Mouse (Mus musculus) neutrophil, adult 5-6 weeks (primary cell): ENCODE measurements around the gene Tsku. TPM values are rescaled to one million over a fixed set of nuclear protein-coding genes. Genes with fewer than 3 reads are reported as not detected.

Experiments used
- ATAC-seq: fragments of 151-379, 151-347 bp; 2 replicates; pipeline ENCODE4 v1.8.0; 2017; ENCODE audit warnings: mild to moderate bottlenecking, moderate TSS enrichment; ENCODE audit not compliant: insufficient number of reproducible peaks, poor library complexity, low FRiP score, severe bottlenecking; ENCODE audit errors: extremely low read depth
- total RNA-seq: library from RNA; stranded (forward); fragments of 200-1000 nt; gene quantifications from 2 replicates; pipeline ENCODE4 v1.2.3, GENCODE M21; 2017

Tsku gene
- total RNA-seq: not detected in 2 replicates

GRCm38 (mm10) chr7:98361063-98361652, at the start of gene Tsku:
Tsku (minus strand) TSS chr7:98361328.
- no peak for ATAC-seq

DNA sequence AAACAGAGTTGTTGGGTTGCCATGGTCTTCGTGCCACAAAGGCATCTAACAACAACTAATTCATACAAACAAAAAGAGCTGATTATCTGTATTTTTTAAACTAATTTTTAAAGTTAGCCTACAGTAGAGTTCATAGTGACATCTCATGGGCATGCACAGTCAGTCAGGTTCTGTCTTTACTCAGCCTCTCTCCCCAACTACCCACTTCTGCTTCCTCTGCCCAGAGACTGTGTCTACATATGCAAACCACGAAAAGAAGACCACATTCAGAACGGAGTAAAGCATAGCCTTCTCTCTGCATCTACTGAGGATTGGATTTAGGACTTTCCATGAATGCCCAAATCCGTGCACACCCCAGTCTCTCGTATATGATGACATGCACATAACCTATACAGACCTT, 46.5 kb upstream of the Tsku start:
- ATAC-seq: no peak

DNA sequence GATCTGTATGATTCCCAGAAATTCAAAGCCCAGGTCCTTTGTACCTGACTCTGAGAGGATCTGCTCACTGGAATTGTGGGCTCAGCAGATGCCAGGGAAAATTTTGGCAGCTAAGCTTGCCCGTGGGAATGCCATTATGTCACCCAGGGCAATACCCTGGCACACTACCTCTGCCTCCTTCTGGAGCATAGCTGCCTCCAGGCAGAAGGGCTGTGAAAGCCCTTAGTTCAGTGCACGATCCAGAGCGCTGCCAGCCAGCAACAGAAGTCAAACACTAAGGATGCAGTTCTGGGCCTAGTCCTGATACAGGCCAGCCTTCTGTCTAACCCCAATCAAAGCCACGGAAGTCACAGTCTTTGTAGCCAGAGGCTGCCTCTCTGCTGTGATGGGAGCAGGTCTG, 42.9 kb upstream of the Tsku start:
- no peak for ATAC-seq

DNA sequence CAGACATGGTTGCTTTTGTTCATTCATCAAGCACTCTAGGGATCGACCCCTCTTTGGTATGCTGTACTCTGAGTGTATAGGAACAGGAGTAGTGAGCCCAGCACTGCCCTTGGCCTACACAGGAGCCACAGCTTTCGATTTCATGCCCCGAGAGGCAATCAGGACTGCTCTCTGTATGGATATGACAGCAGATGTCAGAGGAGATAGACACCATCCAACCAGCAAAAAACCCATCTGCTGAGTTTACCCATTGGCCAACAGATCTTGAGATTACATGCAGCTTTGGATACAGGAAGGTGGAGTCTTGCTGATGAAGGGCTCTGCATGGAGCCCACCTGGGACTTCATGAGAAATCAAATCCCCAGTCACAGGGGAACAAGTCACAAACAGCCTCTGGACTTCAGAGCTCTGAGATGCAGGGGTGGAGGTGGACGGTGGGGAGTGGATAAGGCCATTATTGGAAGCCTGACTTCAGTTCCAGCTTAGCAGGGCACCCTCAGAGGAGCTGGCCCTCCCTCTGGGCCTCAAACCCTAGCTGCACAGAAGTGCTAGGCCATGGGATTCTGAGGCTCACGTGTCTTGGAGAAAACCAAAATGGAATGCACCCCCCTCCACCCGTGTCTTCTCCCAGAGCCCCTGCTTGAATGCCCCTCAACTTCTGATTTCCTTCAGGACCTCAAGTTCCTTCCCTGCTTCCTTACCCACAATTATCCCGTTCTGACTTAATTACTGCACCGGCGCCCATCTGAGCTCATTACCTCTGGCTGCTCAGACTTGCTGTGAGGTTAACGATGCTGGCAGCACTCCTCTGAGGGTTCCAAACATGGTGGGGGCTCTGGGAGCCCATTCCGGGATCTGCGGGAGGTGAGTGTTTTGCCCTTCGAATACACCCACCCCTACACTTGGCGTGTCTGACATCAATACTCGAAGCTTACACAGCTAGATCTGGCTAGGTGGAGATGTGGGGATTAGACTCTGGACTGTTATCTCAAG, 41.8 kb upstream of the Tsku start:
- ATAC-seq: no peak

DNA sequence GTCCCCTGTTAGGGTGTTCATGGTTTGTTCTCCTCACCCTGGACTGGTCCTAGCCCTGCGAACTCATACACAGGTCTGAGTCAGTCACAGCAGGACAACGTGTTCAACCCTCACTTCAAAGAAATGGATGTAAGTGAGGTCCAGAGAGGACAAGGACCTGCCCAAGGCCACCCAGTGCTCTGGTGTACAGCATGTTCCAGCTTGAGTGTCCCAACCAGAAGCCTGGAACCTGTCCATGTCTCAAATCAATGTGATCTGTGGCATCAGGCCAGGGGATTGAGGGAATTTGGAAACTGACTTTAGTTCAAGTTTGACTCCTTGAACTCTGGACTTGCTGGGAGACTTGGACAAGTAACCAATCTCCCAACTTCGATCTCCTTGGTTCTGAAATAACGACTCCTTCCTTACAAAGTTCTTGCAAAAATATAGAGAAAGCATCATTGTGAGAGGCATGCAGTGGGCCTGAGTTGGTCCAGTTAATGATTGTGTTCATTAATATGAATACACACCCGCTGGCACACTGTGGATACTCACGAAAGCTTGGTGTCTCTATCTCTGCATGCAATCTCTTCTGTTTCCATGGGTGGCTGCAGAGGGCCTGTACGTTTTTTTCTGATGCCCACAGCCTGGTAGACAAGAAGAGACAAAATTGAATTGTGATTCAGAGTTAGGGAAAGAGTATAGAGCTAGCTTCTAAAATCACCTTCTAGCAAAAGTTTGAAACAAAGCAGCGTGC, 31.5 kb upstream of the Tsku start:
- ATAC-seq: no peak

- ATAC-seq: no peak
Measured at GRCm38 (mm10) chr7:98391351-98391936, 30.3 kb upstream of the Tsku start.

DNA sequence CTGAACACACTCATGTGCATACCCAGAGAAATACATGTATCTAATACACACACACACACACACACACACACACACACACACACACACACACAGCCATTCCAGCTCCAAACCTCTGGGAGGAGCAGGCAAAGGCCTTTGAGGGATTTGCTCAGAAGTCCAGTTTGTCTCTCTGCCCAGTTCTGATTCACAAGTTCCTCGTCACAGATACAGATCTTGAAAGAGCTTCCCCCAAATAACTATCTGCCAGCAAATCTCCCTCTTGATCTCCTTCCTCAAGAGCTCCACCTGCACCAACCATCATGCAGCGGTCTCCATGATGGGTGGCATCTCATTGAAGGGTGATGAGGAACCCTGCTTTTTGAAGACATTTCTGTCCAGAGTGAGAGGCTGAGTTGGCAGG, 29.4 kb upstream of the Tsku start:
- ATAC-seq: no peak

DNA sequence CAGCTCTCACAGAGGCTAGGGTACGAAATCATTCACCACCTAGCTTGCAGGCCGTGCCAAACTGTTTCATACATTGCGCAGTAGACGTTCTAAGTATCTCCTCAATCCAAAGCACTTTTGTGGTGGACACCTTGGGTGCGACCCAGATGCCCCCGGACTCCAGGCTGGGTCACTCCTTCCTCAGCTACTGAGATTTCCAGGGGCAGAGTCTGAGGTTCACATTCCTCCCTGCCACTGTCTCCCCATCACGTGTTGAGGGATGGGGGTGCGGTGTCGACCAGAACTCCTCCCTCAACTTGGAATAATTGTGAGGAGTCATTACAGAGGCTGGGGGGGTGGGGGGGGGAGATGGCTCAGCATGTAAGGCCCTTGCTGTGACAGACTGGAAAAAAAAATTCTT, 28.5 kb upstream of the Tsku start:
- ATAC-seq: no peak

DNA sequence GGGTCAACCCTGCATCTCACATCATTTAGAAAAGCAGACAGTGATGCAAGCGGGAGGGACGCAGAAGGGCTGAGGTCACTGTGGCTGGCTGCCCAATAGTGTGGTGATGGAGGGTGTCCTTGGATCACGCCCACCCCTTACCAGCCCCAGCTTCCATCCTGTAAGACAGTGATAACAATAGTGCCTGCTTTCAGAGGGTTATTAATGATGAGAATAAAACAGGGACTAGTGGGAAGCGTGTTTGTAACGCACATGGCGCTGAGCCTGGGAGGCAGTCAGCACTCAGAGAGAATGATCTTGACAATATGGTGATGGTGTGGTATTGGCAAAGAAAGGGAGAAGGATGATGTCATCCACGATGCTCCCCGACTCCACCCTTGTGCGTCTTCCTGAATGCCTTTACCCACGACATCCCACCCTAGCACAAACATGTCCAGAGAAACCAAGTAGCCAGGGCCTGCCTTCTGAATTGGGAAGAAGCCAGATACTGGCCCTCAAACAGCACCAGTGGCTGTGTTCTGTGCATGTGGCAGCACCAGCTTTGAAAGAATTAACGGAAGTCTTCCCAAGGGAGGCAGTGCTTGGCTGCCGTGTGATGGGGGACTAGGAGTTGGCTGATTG, 27.9 kb upstream of the Tsku start:
- no peak for ATAC-seq

GRCm38 (mm10) chr7:98387201-98387600, 26.1 kb upstream of the Tsku start:
- no peak for ATAC-seq

DNA sequence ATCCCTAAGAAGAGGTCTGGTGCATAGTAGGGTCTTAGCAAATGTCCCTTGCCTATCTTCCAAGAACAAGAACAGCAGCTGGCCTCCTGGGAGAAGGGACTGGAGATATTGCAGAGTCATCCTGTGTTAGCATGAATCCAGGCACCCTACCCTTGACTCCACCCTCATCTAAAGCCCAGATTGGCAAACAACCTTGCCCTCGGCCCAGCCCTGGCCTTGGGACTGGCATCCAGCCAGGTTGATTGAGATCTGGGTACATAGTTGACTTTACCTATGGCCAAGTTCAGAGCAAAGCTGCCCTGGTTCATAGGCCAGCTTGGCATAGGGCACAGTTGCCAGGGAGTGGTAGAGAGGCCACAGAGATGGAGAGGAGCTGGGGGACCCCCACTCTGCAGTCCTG, 24.0 kb upstream of the Tsku start:
- no peak for ATAC-seq

DNA sequence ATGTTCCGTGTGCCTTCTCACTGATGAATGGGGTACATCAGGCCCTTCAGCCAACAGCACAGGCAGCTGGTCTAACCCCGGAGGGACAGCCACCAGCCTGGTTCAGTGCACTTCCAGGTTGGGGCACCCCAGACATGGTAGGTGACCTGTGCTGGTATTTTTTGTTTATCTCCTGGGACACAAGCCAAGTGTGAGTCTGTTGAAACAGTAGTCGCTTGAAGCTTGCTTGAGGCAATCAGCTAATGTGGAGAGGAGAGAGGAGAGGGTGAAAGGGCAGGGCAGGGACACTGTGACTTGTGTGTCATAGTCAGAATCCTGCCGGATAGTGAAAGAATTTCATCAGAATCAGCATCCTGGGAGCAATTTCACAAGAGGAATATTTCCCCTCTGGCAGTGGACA, 22.2 kb upstream of the Tsku start:
- no peak for ATAC-seq

GRCm38 (mm10) chr7:98382784-98383183, 21.7 kb upstream of the Tsku start:
- ATAC-seq: no peak

GRCm38 (mm10) chr7:98380224-98380925, 19.2 kb upstream of the Tsku start:
- ATAC-seq: no peak

DNA sequence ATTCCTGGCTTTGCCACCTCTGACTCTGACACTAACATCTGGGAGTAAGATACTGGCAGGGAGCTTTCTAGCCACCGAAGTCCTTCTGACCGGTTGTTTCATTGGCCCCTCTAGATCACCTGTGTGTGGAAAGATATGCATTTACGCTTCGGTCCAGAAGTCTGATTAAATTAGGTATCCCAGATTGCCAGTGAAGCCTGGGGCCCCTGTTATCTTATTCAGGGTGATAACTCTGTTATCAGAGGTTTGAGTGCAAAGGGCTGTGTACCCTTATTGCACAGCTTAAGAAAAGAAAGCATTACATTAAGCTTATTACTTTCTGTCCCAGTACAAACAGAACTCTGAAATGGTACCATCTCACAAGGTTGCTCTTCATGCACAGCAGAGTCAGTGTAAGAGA, 18.1 kb upstream of the Tsku start:
- ATAC-seq: no peak

DNA sequence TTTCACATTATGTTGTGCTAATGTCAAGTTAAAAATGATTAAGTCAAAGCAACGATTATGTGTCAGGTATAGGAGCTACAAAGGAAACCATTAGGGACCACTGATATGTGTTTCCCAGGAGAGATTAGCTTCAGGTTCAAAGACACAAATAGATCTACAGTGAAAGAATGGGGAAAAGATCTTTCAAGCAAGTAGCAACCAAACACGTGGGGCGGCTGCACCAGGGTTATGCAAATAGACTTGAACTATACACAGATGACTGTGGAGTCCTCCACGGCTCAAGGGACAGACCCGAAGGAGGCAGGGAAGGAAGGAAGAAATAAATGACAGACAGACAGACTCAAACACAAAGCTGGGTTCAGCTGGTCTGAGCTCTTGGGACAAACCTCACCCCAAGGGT, 16.1 kb upstream of the Tsku start:
- ATAC-seq: no peak

GRCm38 (mm10) chr7:98371161-98371560, 10.0 kb upstream of the Tsku start:
- no peak for ATAC-seq

DNA sequence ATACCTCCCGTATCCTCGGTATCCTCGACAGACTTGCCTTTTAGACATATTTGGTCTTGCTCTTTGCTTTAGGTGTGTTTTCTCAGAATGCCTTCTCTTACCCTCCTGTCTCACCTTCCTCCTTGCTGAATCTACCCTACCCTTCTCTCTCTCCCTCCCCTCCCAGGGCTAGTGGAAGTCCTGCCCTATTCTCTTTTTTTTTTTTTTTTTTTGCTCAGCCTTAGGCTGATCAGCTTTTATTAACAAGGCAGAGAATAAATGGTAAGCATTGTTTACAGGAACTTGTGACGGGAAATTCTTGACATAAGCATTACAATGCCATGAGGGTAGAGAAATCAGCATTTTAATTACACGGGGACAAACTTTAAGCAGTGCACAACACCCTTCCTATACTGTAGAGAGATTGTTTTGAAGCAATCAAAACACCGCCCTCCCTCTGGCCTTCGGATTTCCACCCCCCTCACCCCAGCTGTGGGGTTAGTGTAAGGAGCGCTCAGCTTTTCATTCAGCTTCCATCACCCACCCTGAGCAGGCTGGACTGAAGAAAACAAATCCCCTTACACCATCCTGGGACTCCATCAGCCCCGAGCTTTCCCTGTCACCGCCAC, 8.7 kb upstream of the Tsku start:
- no peak for ATAC-seq
